8 mouse cellular contexts compared by ENCODE assay signal in genomic region chr15:81810671-81811598, GRCm38 (mm10). TPM values are rescaled to one million over a fixed set of nuclear protein-coding genes. Genes with fewer than 3 reads are reported as not detected.
DNase-seq lines count a peak whose midpoint lies in the region; ATAC-seq lines count a peak whose summit lies in the region.

No protein-coding gene starts in this region.

- no peaks in the 10 kb centered on the region for H3K9me3 ChIP-seq in intestine, embryonic 14.5 days (ENCODE audit: control insufficient read depth, low read length)

- H3K9ac ChIP-seq in intestine, embryonic 14.5 days (ENCODE audit: low read length): peak overlapping the region; percentile 67

- H3K4me1 ChIP-seq in intestine, embryonic 14.5 days (replicated peaks; ENCODE audit: control insufficient read depth, insufficient read depth, low read length): peaks cover 21% of the 10 kb centered on the region

- under 1% methylated on average over 79 of the region's 89 CpGs for WGBS in intestine, embryonic 14.5 days

- no peaks in the 10 kb centered on the region for H3K27me3 ChIP-seq in intestine, embryonic 14.5 days (replicated peaks; ENCODE audit: control insufficient read depth, insufficient read depth, low read length)

- intact Hi-C loops in left cerebral cortex, postnatal 14 days (cut with DNase I): loop anchor here (5.0 kb wide), 1 partner anchor 114 kb away; the partner anchor contains the start of gene Chadl

- DNase-seq in adrenal gland, adult 18-20 months (ENCODE audit: low spot score in 2 of 2): peak; percentile 99
- DNase-seq in embryo, embryonic 11 days: peak; percentile 99
- peak; percentile 99 for DNase-seq in gastrocnemius, postnatal 25 days
- DNase-seq in intestine, embryonic 14.5 days (ENCODE audit: low spot score): peak; percentile 99
- peak; percentile 98 to 99 for DNase-seq in left cerebral cortex, postnatal 14 days (ENCODE audit: low spot score in 2 of 2)
- peak; percentile 99 for DNase-seq in mesoderm, embryonic 11.5 days (ENCODE audit: low read depth, low spot score)
- DNase-seq in right cerebral cortex, postnatal 36 days (ENCODE audit: low spot score in 2 of 2): peak; percentile 99
- peak; percentile 99 for DNase-seq in yolk sac, embryonic 10.5 days (ENCODE audit: low spot score)

- peak; percentile 98 for ATAC-seq in intestine, embryonic 14.5 days (replicated peaks; ENCODE audit: low FRiP score, low TSS enrichment, low read depth)

- H3K4me3 ChIP-seq in intestine, embryonic 14.5 days (ENCODE audit: low read depth, low read length): peak overlapping the region; percentile 66

- H3K36me3 ChIP-seq in intestine, embryonic 14.5 days (ENCODE audit: control insufficient read depth, insufficient read depth, low read length): peaks cover 12% of the 10 kb centered on the region

- H3K4me2 ChIP-seq in intestine, embryonic 14.5 days (ENCODE audit: low read length): peak overlapping the region; percentile 59

- H3K27ac ChIP-seq in intestine, embryonic 14.5 days (ENCODE audit: low read depth): peak overlapping the region; percentile 92

RNA-seq across cellular contexts. Expression of gene Tef, which starts 8.7 kb away (rescaled TPM):
- total RNA-seq in adrenal gland, adult 18-20 months (2021): 10 to 100 TPM; 45.0 to 46.9 TPM
- 100 to 1,000 TPM; 113 to 168 TPM for total RNA-seq in gastrocnemius, postnatal 25 days (2021)
- 17.7 and 21.0 TPM in 2 replicates for polyA plus RNA-seq in intestine, embryonic 14.5 days (2014; fragmentation: Nextera tagmentation; extraction: Ambion mirVana)
- 100 to 1,000 TPM; 188 to 210 TPM for total RNA-seq in left cerebral cortex, postnatal 14 days (2021)

RNA-seq across cellular contexts. Expression of gene Tob2, which starts 47.7 kb away (rescaled TPM):
- total RNA-seq in adrenal gland, adult 18-20 months (2021): 100 to 1,000 TPM; 103 to 121 TPM
- 10 to 100 TPM; 47.4 to 85.8 TPM for total RNA-seq in gastrocnemius, postnatal 25 days (2021)
- 23.0 TPM in 2 replicates for polyA plus RNA-seq in intestine, embryonic 14.5 days (2014; fragmentation: Nextera tagmentation; extraction: Ambion mirVana)
- 10 to 100 TPM; 25.8 to 31.8 TPM for total RNA-seq in left cerebral cortex, postnatal 14 days (2021)

Comparison
In these comparisons a context has a peak if more than half of its experiments do, and no peak if none do; other contexts are left out.
1. Peak in every context shown above with its lines: DNase-seq, ATAC-seq, H3K4me3 ChIP-seq and H3K27ac ChIP-seq.